Mouse (Mus musculus) cerebellum, adult 2 months (tissue): ENCODE data around the gene Neurod1.

Experiments used
- CTCF ChIP-seq: fragments of 200-500 bp; IDR thresholded peaks from 2 replicates; pipeline ENCODE4 v1.5.1; 2011; ENCODE audit warnings: low read depth, mild to moderate bottlenecking, control low read depth, low read length, moderate library complexity, borderline replicate concordance; ENCODE audit not compliant: insufficient read depth
- POLR2A ChIP-seq: fragments of 200-500 bp; IDR thresholded peaks from 2 replicates; pipeline ENCODE4 v1.6.1; 2011; ENCODE audit warnings: low read length, control low read depth, borderline replicate concordance; ENCODE audit not compliant: insufficient read depth

GRCm38 (mm10) chr2:79461861-79462260 is 5.3 kb upstream of the Neurod1 start:
- TF ChIP-seq CTCF = no peak
- TF ChIP-seq POLR2A = no peak
